Mouse (Mus musculus) left cerebral cortex, adult 2 months (tissue): ENCODE data around the gene Plac1. TPM values are rescaled to one million over a fixed set of nuclear protein-coding genes. Genes with fewer than 3 reads are reported as not detected.
"Not testable (repeated sequence)": the region's sequence is repeated elsewhere in the genome, so short reads cannot be mapped to it uniquely, and the experiment has no call there.

ENCODE experiments used
- DNase-seq, 2 experiments: peaks; one replicate each; pipeline ENCODE4 v3.0.0; 2021 to 2022; ENCODE audit warnings: low spot score in 2 of 2, mixed read lengths in 1 of 2; ENCODE audit errors: extremely low spot score in 1 of 2
- H3K27ac ChIP-seq: fragments of 200-600 bp; 2 replicates; pipeline ENCODE4 v1.8.1; 2022
- H3K4me3 ChIP-seq: fragments of 200-600 bp; 2 replicates; pipeline ENCODE4 v1.8.1; 2022
- CTCF ChIP-seq: fragments of 200-600 bp; IDR thresholded peaks from 2 replicates; pipeline ENCODE4 v1.8.1; 2022; ENCODE audit warnings: antibody characterized with exemption, mild to moderate bottlenecking, moderate library complexity
- intact Hi-C: fragments of 180-260 bp; cut with DNase I; formaldehyde crosslinking; loops from one replicate; pipeline ENCODE4 v1.15.1; 2025
- long read RNA-seq, 2 experiments: library from polyadenylated mRNA; stranded (forward); transcript quantifications; one replicate each; pipeline ENCODE4 v2.0.0; 2021; ENCODE audit warnings: borderline mapping rate in 2 of 2
- total RNA-seq, 2 experiments: library from RNA; stranded (reverse); gene quantifications; 2 replicates each; pipeline ENCODE4 v1.2.3; 2021

Plac1 gene
- total RNA-seq = not detected
- long read RNA-seq, experiment 1 = 0 reads
- long read RNA-seq, experiment 2 = 0 reads

GRCm38 (mm10) chrX:53240011-53240410 lies at the start of gene Plac1:
TSS of gene Plac1 (minus strand) at chrX:53240111.
- intact Hi-C loops = no loop called here
- Histone ChIP-seq H3K4me3 (no peak within 1 kb of the TSS), H3K27ac (no peak within 1 kb of the TSS)
- TF ChIP-seq CTCF = no peak
- DNase-seq = no peak

DNA sequence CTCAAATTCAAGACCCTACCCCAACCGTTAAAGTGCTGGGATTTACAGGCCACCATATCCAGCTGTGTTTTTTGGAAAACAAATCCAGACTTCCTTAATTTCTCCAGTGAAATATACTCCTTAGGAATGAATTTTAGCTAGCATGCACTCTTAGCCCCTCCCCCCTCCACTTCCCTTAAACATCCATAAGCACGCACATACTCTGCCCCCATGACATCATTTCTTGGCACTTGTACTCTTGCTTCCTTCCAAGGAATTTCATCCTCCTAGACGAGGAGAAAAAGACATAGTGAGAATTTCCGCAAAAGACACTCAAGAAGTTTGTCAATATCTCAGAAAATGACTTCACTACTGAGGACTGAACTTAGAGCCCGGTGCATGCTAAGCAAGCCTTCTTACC lies 48.0 kb upstream of the Plac1 start:
- DNase-seq = no peak
- no peak overlapping the region for H3K4me3 ChIP-seq
- intact Hi-C loops = no loop called here
- H3K27ac ChIP-seq = no peak overlapping the region
- no peak for TF ChIP-seq CTCF

GRCm38 (mm10) chrX:53273124-53273523 lies 33.2 kb upstream of the Plac1 start, which contains the start of gene Fam122c:
TSS of gene Fam122c (plus strand) at chrX:53273424.
- Histone ChIP-seq H3K4me3 (no peak within 1 kb of the TSS), H3K27ac (no peak within 1 kb of the TSS)
- DNase-seq = no peak
- intact Hi-C loops = no loop called here
- TF ChIP-seq CTCF = no peak

DNA sequence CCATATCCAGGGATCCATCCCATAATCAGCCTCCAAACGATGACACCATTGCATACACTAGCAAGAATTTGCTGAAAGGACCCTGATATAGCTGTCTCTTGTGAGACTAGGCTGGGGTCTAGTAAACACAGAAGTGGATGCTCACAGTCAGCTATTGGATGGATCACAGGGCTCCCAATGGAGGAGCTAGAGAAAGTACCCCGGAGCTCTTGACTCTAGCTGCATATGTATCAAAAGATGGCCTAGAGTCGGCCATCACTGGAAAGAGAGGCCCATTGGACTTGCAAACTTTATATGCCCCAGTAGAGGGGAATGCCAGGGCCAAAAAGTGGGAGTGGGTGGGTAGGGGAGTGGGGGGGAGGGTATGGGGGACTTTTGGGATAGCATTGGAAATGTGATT lies 31.7 kb upstream of the Plac1 start:
- H3K4me3 ChIP-seq, H3K27ac ChIP-seq, DNase-seq, intact Hi-C loops: not testable (repeated sequence)

DNA sequence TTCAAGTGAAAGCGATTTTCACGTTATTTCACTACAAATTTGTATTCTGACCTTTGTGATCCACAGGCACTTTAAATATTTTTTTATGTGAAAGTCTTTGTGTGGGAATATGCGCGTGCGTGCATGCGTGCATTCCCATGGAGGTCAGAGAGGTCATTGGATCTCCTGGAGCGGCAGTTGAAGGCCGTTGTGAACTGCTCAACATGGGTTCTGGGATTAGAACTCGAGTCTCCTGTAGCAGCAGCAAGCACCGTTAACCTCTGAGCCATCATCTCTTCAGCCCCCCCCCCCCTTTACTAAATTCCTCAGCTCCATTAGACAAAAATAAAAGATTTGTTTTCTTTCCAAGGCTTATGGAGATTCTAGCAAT lies 30.1 kb upstream of the Plac1 start:
- intact Hi-C loops = no loop called here
- no peak for DNase-seq
- TF ChIP-seq CTCF = no peak
- Histone ChIP-seq H3K4me3 (peak overlapping the region; percentile 57), H3K27ac (no peak overlapping the region)

GRCm38 (mm10) chrX:53269289-53270062 lies 29.6 kb upstream of the Plac1 start, which contains the start of gene Fam122b:
TSS of gene Fam122b (minus strand) at chrX:53269805.
- intact Hi-C loops = loop anchor here (5.0 kb wide), 1 partner anchor 212 kb away; no protein-coding TSS in a partner anchor
- H3K27ac ChIP-seq = peak within 1 kb of the TSS; percentile 55; the same call in 1 of the 2 replicates
- H3K4me3 ChIP-seq = peak within 1 kb of the TSS; percentile 57
- TF ChIP-seq CTCF = no peak
- peak; percentile 88 to 89 for DNase-seq

GRCm38 (mm10) chrX:53268856-53269255 lies 28.9 kb upstream of the Plac1 start:
- intact Hi-C loops = loop anchor here (5.0 kb wide), 1 partner anchor 212 kb away; no protein-coding TSS in a partner anchor
- Histone ChIP-seq H3K4me3 (peak overlapping the region; percentile 57), H3K27ac (no peak overlapping the region)
- TF ChIP-seq CTCF = no peak
- peak; percentile 28 to 33 for DNase-seq

GRCm38 (mm10) chrX:53266186-53266585 lies 26.3 kb upstream of the Plac1 start:
- no peak for DNase-seq
- no peak overlapping the region for H3K27ac ChIP-seq
- TF ChIP-seq CTCF = no peak
- intact Hi-C loops = loop anchor here (5.0 kb wide), 1 partner anchor 209 kb away; no protein-coding TSS in a partner anchor
- no peak overlapping the region for H3K4me3 ChIP-seq

GRCm38 (mm10) chrX:53255195-53255594 lies 15.3 kb upstream of the Plac1 start:
- H3K4me3 ChIP-seq = no peak overlapping the region
- no peak overlapping the region for H3K27ac ChIP-seq
- peak; percentile 71 for TF ChIP-seq CTCF
- no peak for DNase-seq
- intact Hi-C loops = loop anchor here (5.0 kb wide), 1 partner anchor 228 kb away; no protein-coding TSS in a partner anchor

- Histone ChIP-seq H3K4me3 (no peak overlapping the region), H3K27ac (no peak overlapping the region)
- peak; percentile 27 for TF ChIP-seq CTCF
- DNase-seq = no peak
- intact Hi-C loops = loop anchor here (10.0 kb wide), 1 partner anchor 183 kb away; no protein-coding TSS in a partner anchor
Measured at GRCm38 (mm10) chrX:53237971-53238370, 1.9 kb downstream of the Plac1 start.

GRCm38 (mm10) chrX:53236404-53236803 lies 3.5 kb downstream of the Plac1 start:
- TF ChIP-seq CTCF = no peak
- no peak for DNase-seq
- intact Hi-C loops = loop anchor here (10.0 kb wide), 1 partner anchor 182 kb away; no protein-coding TSS in a partner anchor
- no peak overlapping the region for H3K4me3 ChIP-seq
- no peak overlapping the region for H3K27ac ChIP-seq

DNA sequence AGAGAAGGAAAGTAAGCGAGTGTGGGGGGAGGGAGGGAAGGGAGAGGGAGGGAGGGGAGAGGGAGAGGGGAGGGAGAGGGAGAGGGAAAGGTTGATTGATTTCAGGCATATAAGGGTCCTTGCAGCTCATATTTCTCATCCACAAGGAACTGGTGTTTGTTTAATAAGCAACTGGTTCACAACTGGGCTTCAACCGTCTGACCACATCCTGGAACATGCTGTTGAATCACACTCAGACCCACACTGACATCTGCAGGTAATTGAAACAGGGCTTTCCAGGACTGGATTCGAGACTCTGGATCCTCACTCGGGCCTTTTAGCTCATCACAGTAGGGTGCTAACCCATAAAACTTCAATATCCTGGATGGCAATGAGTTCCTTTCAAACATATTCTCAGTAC lies 6.2 kb downstream of the Plac1 start:
- intact Hi-C loops = loop anchor here (10.0 kb wide), 1 partner anchor 179 kb away; no protein-coding TSS in a partner anchor
- no peak for DNase-seq
- no peak overlapping the region for H3K27ac ChIP-seq
- TF ChIP-seq CTCF = no peak
- no peak overlapping the region for H3K4me3 ChIP-seq
